Mouse (Mus musculus): ENCODE measurements around the gene Adamts7. TPM values are rescaled to one million over a fixed set of nuclear protein-coding genes. Genes with fewer than 3 reads are reported as not detected.

The Adamts7 gene
- polyA plus RNA-seq, 1 experiment from 2014 or later = 9.9 TPM

- Histone ChIP-seq H3K27ac (no peak overlapping the region), H3K9me3 (no peaks in the 10 kb centered on the region), H3K4me3 (no peak overlapping the region), H3K36me3 (replicated peaks) (peaks cover 8% of the 10 kb centered on the region; the same call in 1 of the 2 replicates), H3K4me1 (no peaks in the 10 kb centered on the region), H3K9ac (no peak overlapping the region), H3K4me2 (no peak overlapping the region), H3K27me3 (replicated peaks) (no peaks in the 10 kb centered on the region)
- 89% methylated on average over 8 of the region's 8 CpGs for WGBS
- no peak for ATAC-seq (replicated peaks)
Measured at GRCm38 (mm10) chr9:90185356-90185910, 22.6 kb downstream of the Adamts7 start.

- Histone ChIP-seq H3K36me3 (replicated peaks) (peaks cover 20% of the 10 kb centered on the region; the same call in 1 of the 2 replicates), H3K4me3 (no peak overlapping the region), H3K4me1 (no peaks in the 10 kb centered on the region), H3K27me3 (replicated peaks) (no peaks in the 10 kb centered on the region), H3K9ac (no peak overlapping the region), H3K4me2 (no peak overlapping the region), H3K9me3 (no peaks in the 10 kb centered on the region), H3K27ac (no peak overlapping the region)
- WGBS = 92% methylated on average over 4 of the region's 4 CpGs
- ATAC-seq (replicated peaks) = no peak
Measured at GRCm38 (mm10) chr9:90188893-90189292, 26.0 kb downstream of the Adamts7 start.

- WGBS = 80% methylated on average over 5 of the region's 5 CpGs
- no peak overlapping the region for H3K4me3 ChIP-seq
- H3K9ac ChIP-seq = no peak overlapping the region
- H3K4me2 ChIP-seq = no peak overlapping the region
- ATAC-seq (replicated peaks) = no peak
- H3K9me3 ChIP-seq = no peaks in the 10 kb centered on the region
- H3K36me3 ChIP-seq (replicated peaks) = peaks cover 20% of the 10 kb centered on the region; the same call in 1 of the 2 replicates
- H3K4me1 ChIP-seq = no peaks in the 10 kb centered on the region
- H3K27me3 ChIP-seq (replicated peaks) = no peaks in the 10 kb centered on the region
- H3K27ac ChIP-seq = no peak overlapping the region
Measured at GRCm38 (mm10) chr9:90189391-90189790, 26.5 kb downstream of the Adamts7 start.

GRCm38 (mm10) chr9:90195000-90195399 is 32.1 kb downstream of the Adamts7 start:
- no peak overlapping the region for H3K4me2 ChIP-seq
- H3K4me1 ChIP-seq = no peaks in the 10 kb centered on the region
- ATAC-seq (replicated peaks) = no peak
- H3K27me3 ChIP-seq (replicated peaks) = no peaks in the 10 kb centered on the region
- no peak overlapping the region for H3K4me3 ChIP-seq
- 76% methylated on average over 10 of the region's 10 CpGs for WGBS
- H3K27ac ChIP-seq = no peak overlapping the region
- H3K36me3 ChIP-seq (replicated peaks) = peaks cover 18% of the 10 kb centered on the region
- no peaks in the 10 kb centered on the region for H3K9me3 ChIP-seq
- H3K9ac ChIP-seq = no peak overlapping the region

- no peak overlapping the region for H3K4me2 ChIP-seq
- no peaks in the 10 kb centered on the region for H3K9me3 ChIP-seq
- no peak overlapping the region for H3K27ac ChIP-seq
- ATAC-seq (replicated peaks) = no peak
- no peak overlapping the region for H3K9ac ChIP-seq
- H3K4me3 ChIP-seq = no peak overlapping the region
- no peaks in the 10 kb centered on the region for H3K27me3 ChIP-seq (replicated peaks)
- no peaks in the 10 kb centered on the region for H3K4me1 ChIP-seq
- 82% methylated on average over 7 of the region's 7 CpGs for WGBS
- H3K36me3 ChIP-seq (replicated peaks) = peaks cover 16% of the 10 kb centered on the region
Measured at GRCm38 (mm10) chr9:90196262-90196661, 33.4 kb downstream of the Adamts7 start.

- no peaks in the 10 kb centered on the region for H3K9me3 ChIP-seq
- H3K4me1 ChIP-seq = no peaks in the 10 kb centered on the region
- no peak overlapping the region for H3K4me2 ChIP-seq
- H3K4me3 ChIP-seq = no peak overlapping the region
- H3K36me3 ChIP-seq (replicated peaks) = peaks cover 16% of the 10 kb centered on the region
- no peaks in the 10 kb centered on the region for H3K27me3 ChIP-seq (replicated peaks)
- H3K9ac ChIP-seq = no peak overlapping the region
- H3K27ac ChIP-seq = no peak overlapping the region
- no peak for ATAC-seq (replicated peaks)
- 87% methylated on average over 7 of the region's 7 CpGs for WGBS
Measured at GRCm38 (mm10) chr9:90197116-90197665, 34.3 kb downstream of the Adamts7 start.

GRCm38 (mm10) chr9:90197866-90198383 is 35.1 kb downstream of the Adamts7 start:
- Histone ChIP-seq H3K27me3 (replicated peaks) (no peaks in the 10 kb centered on the region), H3K27ac (no peak overlapping the region), H3K4me3 (no peak overlapping the region), H3K9ac (no peak overlapping the region), H3K4me1 (no peaks in the 10 kb centered on the region), H3K9me3 (no peaks in the 10 kb centered on the region), H3K4me2 (no peak overlapping the region), H3K36me3 (replicated peaks) (peaks cover 11% of the 10 kb centered on the region)
- no peak for ATAC-seq (replicated peaks)
- 92% methylated on average over 7 of the region's 7 CpGs for WGBS

- Histone ChIP-seq H3K9me3 (no peaks in the 10 kb centered on the region), H3K27me3 (replicated peaks) (no peaks in the 10 kb centered on the region), H3K27ac (no peak overlapping the region), H3K4me1 (no peaks in the 10 kb centered on the region), H3K4me2 (no peak overlapping the region), H3K4me3 (no peak overlapping the region), H3K9ac (no peak overlapping the region), H3K36me3 (replicated peaks) (peaks cover 3% of the 10 kb centered on the region)
- ATAC-seq (replicated peaks) = no peak
- WGBS = 81% methylated on average over 10 of the region's 10 CpGs
Measured at GRCm38 (mm10) chr9:90198531-90199449, 35.9 kb downstream of the Adamts7 start.

GRCm38 (mm10) chr9:90199611-90200010 is 36.7 kb downstream of the Adamts7 start:
- H3K9me3 ChIP-seq = no peaks in the 10 kb centered on the region
- H3K27me3 ChIP-seq (replicated peaks) = no peaks in the 10 kb centered on the region
- peaks cover 3% of the 10 kb centered on the region; the same call in 1 of the 2 replicates for H3K36me3 ChIP-seq (replicated peaks)
- H3K9ac ChIP-seq = no peak overlapping the region
- no peak overlapping the region for H3K4me3 ChIP-seq
- H3K27ac ChIP-seq = no peak overlapping the region
- H3K4me2 ChIP-seq = no peak overlapping the region
- WGBS = 95% methylated on average over 18 of the region's 18 CpGs
- no peak for ATAC-seq (replicated peaks)
- H3K4me1 ChIP-seq = no peaks in the 10 kb centered on the region

- no peaks in the 10 kb centered on the region for H3K4me1 ChIP-seq
- H3K9me3 ChIP-seq = no peaks in the 10 kb centered on the region
- peaks cover 3% of the 10 kb centered on the region; the same call in 1 of the 2 replicates for H3K36me3 ChIP-seq (replicated peaks)
- 96% methylated on average over 4 of the region's 4 CpGs for WGBS
- no peak overlapping the region for H3K4me3 ChIP-seq
- H3K27ac ChIP-seq = no peak overlapping the region
- no peak overlapping the region for H3K9ac ChIP-seq
- no peaks in the 10 kb centered on the region for H3K27me3 ChIP-seq (replicated peaks)
- no peak for ATAC-seq (replicated peaks)
- H3K4me2 ChIP-seq = no peak overlapping the region
Measured at GRCm38 (mm10) chr9:90200501-90200900, 37.6 kb downstream of the Adamts7 start.

- ATAC-seq (replicated peaks) = no peak
- WGBS = 84% methylated on average over 7 of the region's 7 CpGs
- Histone ChIP-seq H3K36me3 (replicated peaks) (peaks cover 3% of the 10 kb centered on the region; the same call in 1 of the 2 replicates), H3K4me2 (no peak overlapping the region), H3K27ac (no peak overlapping the region), H3K4me3 (no peak overlapping the region), H3K9ac (no peak overlapping the region), H3K4me1 (no peaks in the 10 kb centered on the region), H3K9me3 (no peaks in the 10 kb centered on the region), H3K27me3 (replicated peaks) (no peaks in the 10 kb centered on the region)
Measured at GRCm38 (mm10) chr9:90201096-90201495, 38.2 kb downstream of the Adamts7 start.

GRCm38 (mm10) chr9:90201541-90201940 is 38.7 kb downstream of the Adamts7 start:
- no peak for ATAC-seq (replicated peaks)
- Histone ChIP-seq H3K27me3 (replicated peaks) (no peaks in the 10 kb centered on the region), H3K4me2 (no peak overlapping the region), H3K27ac (no peak overlapping the region), H3K36me3 (replicated peaks) (peaks cover 3% of the 10 kb centered on the region; the same call in 1 of the 2 replicates), H3K9ac (no peak overlapping the region), H3K4me1 (no peaks in the 10 kb centered on the region), H3K4me3 (no peak overlapping the region), H3K9me3 (no peaks in the 10 kb centered on the region)
- 63% methylated on average over 4 of the region's 4 CpGs for WGBS

Measured in midbrain, embryonic 15.5 days (tissue).